Mouse (Mus musculus): ENCODE results near the gene Ctsw.

DNA sequence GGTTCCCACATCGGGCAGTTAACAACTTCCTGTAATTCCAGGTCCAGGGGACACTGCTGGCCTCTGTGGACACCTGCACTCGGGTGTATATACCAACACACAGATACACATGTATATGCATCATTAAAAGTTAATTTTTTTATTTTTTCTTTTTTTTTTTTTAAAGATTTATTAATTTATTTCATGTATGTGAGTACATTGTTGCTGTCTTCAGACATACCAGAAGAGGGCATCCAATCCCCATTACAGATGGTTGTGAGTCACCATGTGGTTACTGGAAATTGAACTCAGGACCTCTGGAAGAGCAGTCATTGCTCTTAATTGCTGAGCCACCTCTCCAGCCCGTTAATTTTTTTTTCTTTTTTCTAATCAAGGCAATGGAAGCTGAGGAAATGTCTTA lies 4.5 kb upstream of the Ctsw start:
- TF ChIP-seq POLR2A (IDR thresholded peaks at IDR 0.05; ENCODE audit: borderline replicate concordance, extremely low read depth, insufficient read depth, insufficient read length, poor library complexity, severe bottlenecking), result no peak
- no peak for TF ChIP-seq CTCF (IDR thresholded peaks at IDR 0.05; ENCODE audit: borderline replicate concordance, extremely low read depth, insufficient read depth, insufficient read length)
